Mouse (Mus musculus): ENCODE measurements around the gene Gmpr2.
A peak's percentile ranks its signal among the peaks of the same experiment; 100 is the strongest.

Gene Gmpr2

DNA sequence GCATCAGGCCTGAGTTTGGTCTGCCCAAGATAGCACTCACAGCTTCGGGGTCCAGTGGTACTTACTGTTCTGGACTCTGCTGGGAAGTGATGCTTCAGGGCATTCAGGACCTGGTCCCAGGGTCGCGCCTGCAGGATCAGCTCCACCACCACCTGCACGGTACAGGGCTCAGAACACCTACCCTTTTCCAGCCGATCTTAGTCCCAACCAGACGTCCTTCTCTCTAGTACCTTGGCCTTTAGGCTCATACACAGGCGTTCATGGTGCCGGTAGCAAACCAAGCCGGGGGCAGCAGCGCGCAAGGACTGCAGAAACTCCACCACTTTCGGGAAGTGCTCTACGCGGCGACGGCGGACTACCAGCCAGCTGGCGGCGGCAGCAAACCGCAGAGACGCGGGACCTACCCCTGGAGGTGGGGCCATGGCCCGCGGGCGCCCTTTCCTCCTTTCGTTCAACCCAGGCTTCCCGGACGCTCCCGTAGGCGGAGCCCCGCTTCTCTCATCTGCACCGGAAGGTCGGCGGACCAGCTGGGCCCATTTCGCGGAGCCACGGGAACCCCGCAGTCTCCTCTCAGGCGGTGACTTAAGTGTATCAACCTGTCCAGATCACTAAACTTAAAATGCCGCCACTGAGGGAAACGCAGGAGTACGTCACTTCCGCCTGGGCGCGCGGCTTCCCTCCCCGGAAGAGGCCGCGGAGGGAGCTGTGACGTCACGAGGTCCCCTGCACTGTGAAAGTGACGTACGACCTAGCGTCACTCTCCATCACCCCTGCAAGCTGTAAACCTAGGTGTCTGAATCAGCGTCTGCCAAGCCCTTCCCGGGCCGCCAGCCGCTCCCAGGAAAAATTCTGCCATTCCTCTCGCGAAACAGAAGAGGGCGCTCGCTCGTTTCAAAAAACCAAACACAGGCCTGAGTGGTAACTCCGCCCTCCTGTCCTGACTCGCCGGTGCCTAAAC, 9.7 kb downstream of the Gmpr2 start, which contains the start of gene Tinf2:
Gene Tinf2 (minus strand): TSS at position 661 of the 958 bp plus-strand sequence.
- DNase-seq (ENCODE audit: extremely low read depth, low read depth), result peak; percentile 94

DNA sequence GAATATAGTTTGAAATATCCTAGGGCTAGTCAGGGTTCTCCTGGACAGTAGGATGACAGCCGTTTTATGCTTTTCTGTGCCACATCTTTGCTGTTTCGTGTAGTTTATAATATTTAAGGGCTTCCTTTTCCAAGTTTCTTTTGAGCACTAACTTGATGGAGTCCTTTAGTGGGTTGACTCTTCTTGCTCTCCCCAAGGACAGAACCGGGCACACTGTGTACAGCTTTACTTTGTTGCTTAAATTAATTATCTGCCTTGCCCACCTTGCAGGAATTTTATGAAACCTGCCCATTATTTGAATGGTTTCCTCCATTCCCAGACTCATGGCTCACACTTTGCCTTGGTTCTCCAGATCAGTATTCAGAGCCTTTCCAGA, 10.4 kb downstream of the Gmpr2 start:
- DNase-seq (ENCODE audit: extremely low read depth, low read depth), result no peak

DNA sequence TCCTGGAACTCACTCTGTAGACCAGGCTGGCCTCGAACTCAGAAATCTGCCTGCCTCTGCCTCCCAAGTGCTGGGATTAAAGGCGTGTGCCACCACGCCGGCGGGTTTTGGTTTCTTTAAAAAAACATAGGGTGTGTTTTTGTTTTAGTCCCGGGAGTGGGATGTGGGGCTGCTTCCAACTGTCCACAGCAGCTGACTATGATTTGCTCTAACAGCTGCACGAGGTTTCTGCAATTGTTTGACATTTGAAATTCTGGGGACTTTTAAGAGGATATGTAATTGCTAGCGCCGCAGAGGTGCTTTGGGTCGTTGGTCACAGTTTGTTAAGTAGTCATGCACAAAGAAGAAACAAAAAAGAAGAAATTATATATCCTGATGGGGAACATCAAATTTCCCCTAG, 17.7 kb downstream of the Gmpr2 start:
- no peak for DNase-seq (ENCODE audit: extremely low read depth, low read depth)

DNA sequence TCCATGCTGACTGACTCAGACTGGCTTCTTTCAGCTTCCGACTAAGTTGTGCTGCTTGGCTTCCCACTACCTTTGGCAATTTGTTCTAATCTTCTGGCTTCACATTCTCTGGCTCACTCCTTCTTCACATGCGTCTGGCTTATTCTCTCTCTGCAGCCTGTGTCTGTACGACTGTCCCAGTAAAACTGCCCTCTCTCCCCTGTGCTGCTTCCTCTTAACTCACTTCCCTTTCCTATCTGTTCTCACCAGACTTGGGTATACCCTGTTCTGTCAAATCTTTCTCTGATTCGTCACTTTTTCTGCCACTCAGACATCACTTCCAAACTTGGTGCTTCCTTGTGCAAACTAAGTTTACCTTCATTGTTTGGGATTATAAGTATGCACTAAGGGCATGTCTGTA, 25.5 kb downstream of the Gmpr2 start:
- DNase-seq (ENCODE audit: extremely low read depth, low read depth), result peak; percentile 85

DNA sequence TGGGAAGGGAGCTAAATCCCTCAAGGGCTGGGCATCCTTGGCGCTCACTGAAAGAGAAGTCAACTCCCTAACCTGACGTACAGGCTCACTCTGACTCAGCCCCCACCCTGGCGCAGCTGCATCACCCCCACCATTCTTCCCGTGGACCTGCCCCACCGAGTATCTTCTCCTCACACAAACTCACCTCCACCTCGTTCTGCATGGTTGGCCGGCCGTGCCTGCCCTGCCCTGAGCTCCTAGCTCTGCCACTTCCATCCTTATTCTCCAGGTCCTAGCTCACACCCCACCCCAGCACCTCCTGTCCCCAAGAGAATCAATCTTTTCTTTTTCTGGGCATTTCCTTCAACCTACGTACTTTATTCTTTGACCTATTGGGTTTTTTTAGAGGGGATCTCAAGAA, 29.4 kb downstream of the Gmpr2 start:
- no peak for DNase-seq (ENCODE audit: extremely low read depth, low read depth)

DNA sequence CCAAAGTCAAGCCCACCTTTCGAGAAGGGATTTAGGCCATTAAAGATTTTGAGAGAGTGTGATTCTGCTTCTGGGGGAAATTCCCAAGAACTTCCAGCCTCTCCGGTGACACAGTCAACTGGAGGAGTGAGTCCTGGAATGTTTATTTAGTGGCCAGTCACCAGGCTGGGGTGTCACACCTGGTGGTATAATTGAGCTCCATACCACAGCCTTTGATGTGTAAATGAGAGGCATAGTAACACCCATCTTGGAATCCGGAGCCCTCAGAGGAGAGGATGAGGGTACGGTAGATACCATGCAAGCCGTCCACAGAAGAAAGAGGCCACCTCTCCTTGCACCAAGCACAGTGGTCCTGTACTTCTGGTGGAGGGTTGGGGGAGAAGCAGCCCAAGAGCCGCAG, 31.0 kb downstream of the Gmpr2 start:
- DNase-seq (ENCODE audit: extremely low read depth, low read depth), result no peak

DNA sequence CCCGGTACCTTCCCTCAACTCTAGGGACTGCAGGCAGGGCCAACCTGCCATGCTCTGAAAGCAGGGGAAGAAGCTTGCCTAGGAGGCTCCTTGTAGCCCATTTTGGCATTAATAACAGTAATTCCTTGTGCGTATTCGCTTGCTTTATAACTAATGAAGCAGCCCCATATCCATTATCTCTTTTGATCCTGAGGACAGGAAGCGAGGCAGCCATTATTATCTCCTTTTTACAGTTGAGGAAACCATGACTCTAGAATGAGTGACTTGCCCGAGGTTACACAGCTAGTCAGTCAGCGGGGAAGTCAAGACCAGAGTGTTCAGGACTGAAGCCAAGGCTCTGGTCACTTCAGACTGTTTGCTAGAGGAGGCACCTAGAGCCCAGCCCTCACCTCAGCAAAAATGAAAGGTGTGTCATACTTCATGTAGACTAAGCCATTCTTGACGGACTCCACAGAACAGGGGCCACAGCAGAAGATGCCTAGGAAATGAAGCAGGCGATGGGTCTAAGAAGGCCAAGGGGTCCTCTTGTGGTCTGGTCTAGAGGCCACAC, 34.4 kb downstream of the Gmpr2 start:
- DNase-seq (ENCODE audit: extremely low read depth, low read depth), result no peak

DNA sequence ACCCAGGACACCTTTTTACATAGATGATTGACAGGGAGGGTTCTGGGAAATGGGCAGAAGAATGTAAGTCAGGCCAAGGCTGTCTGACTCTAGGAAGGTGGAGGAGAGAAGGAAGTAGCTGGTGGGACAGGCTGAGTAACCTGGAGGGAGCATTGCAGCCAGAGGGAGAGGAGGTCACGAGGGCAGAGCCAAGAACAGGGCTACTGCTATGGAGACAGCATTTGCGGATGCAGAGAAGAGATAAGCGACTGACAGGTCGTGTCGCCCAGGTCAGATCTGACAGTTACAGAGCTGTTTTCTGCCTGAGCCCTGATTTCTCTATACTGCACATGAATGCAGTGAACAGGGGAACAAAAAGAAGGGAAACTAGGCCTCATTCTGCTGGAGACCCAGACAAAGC, 35.7 kb downstream of the Gmpr2 start:
- DNase-seq (ENCODE audit: extremely low read depth, low read depth), result no peak

DNA sequence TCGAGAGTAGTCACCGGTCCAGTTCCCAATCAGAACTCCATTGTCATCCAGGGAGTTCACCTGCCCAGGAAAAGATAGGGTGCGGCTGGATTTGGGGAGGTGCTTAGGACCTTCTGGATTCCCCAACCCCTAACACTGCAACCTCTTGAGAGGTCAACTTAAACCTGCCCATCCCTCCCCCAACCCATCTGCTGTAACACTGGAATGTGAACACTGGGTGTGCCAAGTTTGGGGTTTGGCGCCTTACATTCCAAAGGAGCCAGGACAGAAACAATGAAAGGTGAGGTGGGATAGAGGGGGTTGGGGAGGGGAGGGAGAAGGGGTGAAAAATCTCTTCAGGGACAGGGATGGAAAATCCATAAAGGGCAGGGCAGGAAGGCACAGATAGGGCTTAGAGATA, 37.8 kb downstream of the Gmpr2 start:
- DNase-seq (ENCODE audit: extremely low read depth, low read depth), result no peak

DNA sequence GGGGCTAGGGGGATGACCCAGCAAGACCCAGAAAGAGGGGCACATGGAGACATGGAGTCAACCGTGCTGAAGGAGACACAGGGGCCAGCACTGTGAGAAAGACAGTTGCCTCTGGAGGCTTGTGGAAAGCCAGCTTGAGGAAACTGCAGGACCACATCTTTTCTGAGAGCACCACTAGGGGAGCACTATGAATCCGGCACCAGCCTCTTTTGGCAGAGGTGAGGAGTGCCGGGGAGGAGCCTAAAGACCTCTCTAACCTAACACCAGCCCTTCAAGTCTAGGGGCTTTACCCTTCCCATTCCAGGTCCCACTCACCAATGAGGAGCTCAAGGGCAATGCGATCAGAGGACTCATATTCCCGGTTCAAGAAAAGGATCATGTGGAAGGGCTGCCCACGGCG, 40.0 kb downstream of the Gmpr2 start:
- DNase-seq (ENCODE audit: extremely low read depth, low read depth), result no peak

DNA sequence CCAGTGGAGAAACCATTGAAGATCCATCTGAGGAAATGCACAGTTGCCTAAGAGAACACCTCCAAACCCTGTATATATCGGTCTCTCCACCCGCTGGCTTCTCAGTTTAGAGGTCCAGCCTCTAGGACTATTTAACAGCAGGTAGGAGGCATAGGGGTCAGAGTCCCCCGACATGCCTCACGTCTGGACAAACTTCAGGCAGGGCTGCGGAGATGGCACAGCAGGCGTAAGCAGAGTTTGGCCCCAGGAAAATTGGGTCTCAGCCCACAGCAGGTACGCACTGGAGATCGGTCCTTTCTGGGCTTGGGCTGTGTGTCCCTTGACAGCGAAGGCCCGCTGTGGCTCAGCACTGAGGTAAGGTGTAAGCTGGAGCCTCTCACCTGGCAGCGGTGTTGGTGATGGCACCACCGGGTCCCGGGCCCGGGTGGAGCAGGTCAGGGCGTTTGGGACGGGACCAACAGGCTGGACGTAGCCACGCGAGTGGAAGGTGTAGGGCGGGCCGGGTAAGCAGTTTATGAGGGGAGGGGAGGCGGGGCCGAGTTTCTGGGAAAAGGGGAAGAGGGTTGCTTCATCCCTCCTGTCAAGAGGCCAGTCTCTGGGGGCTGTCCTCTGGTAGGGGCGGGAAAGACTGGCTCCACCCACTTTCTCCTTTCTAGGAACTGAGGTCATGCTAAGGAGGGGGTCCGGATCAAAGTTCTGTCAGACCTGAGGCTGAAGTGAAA, 41.4 kb downstream of the Gmpr2 start:
- peak; percentile 82 for DNase-seq (ENCODE audit: extremely low read depth, low read depth)

DNA sequence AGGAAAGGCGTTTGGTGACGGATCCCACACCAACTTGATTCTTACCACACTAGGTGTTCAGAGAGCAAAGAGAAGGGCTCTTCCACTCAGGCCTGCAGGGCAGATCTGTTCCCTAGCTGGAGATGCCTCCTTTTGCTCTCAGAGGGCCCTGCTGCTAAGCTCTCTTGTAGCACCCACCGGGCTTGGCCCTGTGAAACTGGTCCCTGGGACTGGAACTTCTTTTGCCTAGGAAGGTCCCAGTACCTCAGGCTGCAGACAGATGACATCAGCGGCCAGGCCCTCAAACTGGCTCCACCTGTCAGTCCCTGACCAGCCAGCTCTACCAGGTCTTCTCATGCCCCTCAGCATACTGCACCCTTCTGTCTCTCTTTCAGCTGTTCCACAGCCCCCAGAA, 42.0 kb downstream of the Gmpr2 start, which contains the start of gene Tgm1:
Gene Tgm1 (minus strand): TSS at position 198 of the 394 bp plus-strand sequence.
- no peak for DNase-seq (ENCODE audit: extremely low read depth, low read depth)

DNA sequence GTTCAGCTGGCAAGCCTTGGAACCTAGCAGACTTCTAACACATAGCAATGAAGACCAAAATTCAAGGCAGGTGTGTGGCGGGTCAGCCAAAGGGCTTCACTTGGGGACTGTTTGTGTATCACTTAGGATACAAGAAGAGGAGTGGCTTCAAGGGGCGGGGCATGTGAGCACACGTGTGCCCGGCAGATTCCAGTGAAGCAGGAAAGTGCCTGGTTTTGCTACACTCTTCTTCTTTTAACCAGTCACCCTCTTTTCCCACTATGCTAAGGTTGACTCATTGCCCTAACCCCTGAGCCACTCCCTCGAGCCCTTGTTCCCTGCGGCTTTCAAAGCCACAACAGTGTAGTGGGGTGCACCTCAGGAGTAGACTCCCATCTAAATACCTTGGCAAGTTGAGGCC, 43.2 kb downstream of the Gmpr2 start:
- no peak for DNase-seq (ENCODE audit: extremely low read depth, low read depth)

DNA sequence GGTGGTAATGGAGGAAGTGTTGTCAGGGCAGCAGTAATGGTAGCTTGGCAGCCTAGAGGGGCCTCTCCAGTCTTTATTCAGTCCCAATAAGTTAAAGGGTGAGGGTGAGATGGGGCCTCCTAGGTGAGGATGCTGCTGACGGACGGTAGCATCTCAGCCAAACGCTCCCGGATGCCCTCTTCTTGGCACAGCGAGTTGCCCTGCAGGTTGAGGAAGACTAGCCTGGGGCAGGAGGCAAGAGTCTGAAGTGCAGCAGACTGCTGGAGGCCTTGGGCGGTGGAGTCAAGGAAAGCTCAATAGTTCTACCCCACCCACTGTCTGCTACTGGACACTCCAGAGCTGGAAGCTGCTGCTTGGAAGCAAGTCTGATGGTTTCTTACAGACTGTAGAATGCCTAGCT, 44.5 kb downstream of the Gmpr2 start:
- DNase-seq (ENCODE audit: extremely low read depth, low read depth), result no peak

DNA sequence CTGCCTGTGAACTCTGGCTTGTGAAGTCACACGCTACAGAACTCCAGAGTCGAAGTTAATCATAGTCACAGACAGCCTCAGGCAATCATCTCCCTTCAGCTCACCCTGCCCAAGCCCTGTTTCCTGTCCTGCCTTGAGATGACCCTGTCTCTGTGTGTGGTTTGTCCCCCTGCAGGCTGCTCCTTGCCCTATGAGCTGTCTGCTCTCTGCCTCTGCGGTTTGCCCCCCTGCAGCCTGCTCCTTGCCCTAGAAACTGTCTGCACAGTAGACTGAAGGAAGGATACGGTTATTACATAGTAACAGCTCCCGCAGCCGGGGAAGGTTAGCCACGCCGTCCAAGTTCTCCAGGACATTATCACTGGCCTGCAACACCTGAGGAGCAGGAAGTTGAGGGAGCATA, 45.1 kb downstream of the Gmpr2 start:
- DNase-seq (ENCODE audit: extremely low read depth, low read depth), result no peak

DNA sequence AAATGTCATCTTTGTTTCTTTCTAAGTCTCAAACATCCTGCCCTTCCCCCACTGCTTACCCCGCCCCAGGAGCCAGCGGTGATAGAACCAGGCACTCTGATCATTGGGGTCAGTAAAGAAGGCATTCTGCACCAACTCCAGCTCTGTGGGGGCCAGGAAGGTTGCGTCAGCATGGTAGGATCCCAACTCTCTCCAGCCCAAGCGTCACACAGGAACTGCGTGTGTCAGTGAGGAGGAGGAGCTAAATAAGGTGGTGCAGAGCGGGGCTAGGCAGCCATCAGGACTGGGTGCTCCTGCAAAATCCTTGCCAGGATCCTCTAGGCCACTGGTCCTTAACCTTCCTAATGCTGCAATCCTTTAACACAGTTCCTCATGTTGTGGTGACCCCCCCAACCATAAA, 48.0 kb downstream of the Gmpr2 start:
- no peak for DNase-seq (ENCODE audit: extremely low read depth, low read depth)

DNA sequence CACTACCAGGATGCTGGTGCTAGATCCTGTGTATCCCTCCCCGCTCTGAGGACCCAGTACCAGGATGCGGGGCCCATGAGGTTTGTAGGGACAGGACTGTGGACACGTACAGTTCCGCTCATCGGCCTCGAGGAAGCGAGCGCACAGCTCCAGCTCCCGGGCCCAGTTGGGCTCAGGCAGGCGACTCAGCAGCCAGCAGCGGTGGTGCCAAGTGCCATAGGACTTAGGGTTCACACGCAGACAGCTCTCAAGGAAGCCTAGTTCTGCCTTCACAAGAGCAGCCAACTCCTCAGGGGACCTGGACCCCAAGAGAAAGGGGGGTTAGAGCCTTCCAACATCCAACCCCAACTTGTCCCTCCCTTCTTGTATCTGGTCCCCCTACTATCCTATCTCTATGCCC, 48.9 kb downstream of the Gmpr2 start:
- DNase-seq (ENCODE audit: extremely low read depth, low read depth), result no peak

DNA sequence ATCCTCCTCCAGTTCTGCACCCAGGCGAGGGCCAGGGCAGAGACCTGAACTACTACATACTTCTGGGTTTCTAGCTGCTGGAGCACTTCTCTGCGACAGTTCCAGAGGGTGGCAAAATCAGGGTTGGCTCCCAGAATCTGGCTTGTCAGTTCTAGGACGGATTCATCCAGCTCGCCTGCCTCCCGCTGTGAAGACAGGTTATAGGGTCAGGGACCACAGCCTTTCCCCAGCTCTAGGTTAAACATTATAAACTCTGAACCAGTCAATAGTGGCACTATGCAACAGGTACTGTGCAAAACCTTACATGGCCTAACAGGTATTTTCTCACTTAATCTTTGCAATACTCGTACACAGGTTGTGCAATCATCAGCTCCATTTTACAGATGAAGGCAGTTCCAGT, 49.3 kb downstream of the Gmpr2 start:
- DNase-seq (ENCODE audit: extremely low read depth, low read depth), result no peak

DNA sequence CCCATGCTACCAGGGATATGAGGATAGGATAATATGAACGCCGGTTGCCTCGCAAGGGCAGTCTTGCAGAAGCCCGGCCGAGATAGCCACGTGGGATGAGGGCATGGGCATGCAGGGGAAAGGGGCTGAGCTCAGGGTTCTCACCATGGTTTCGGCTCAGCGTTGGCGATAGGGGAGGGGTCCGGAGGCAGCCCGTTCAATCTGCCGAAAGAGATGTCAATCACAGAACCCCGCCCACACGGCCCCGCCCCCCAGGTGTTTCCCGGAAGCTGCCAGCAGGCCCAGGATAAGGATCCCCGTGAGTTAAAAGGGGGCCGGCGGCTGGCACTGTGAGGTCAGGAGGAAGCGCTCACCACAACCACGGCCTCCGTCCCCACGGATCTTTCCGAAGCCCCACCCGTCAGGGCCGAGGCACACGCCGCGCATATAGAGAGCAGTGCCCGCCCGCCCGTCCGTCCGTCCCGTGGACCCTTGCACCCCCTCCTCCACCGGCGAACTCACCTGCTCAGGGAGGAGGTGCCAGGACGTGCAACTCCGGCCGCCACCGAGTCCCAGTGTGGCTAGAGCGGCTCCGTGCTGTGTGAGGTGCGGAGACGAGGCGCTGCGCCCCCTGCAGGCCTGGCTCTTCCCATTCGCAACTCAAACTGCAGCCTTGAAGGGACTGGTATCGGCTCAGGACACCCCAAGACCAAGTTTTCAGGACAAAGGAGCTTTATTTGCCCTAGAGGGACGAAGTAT, 50.1 kb downstream of the Gmpr2 start, which contains the start of gene Rabggta:
Gene Rabggta (minus strand): TSS at position 564 of the 738 bp plus-strand sequence.
- DNase-seq (ENCODE audit: extremely low read depth, low read depth), result peak; percentile 78

DNA sequence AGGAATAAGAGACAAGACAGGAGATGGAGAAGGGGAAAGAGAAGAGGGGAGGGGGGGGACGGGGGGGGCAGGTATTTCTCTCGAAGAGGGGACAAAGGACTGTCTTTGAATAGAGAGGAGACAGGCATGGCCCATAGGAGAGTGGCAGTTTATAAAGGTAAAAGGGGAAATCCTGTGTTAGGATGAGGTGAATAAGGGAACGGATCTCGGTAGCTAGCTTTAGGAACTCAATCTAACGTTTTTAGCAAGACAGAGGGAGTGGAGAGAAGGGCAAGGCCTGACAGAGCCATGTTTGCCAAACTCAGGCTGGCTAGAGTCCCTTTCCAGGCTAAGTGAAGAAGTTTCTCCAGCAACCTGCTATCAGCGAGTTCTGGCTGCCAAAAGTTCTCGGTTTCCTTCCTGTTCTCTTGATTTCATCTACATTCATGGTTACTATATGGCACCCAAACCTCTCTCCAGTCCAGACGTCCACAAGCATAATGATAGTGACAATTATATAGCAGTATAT, 50.8 kb downstream of the Gmpr2 start:
- DNase-seq (ENCODE audit: extremely low read depth, low read depth), result peak; percentile 28

DNA sequence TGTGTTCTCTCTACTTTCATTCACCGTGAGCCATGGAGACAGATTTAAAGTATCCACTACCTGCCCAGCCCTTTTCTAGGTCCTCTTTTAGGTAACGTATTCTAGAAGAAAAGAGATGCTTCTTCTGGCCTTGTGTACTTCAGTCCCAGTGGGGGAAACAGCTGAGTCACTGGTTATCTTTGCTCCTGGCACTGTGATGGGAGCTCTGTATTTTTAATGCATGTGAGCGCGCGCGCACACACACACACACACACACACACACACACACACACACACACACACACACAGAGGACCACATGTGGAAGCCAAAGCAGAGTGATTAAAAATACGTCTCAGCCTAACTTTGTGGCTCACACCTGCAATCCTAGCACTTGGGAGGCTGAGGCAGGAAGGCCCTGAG, 51.7 kb downstream of the Gmpr2 start:
- peak; percentile 74 for DNase-seq (ENCODE audit: extremely low read depth, low read depth)
